Mouse (Mus musculus) left cerebral cortex, postnatal 14 days (tissue): ENCODE results near the gene Adgrl1. TPM values are rescaled to one million over a fixed set of nuclear protein-coding genes. Genes with fewer than 3 reads are reported as not detected.
A peak's percentile ranks its signal among the peaks of the same experiment; 100 is the strongest.

Experiments used
- DNase-seq, 2 experiments: peaks; one replicate each; pipeline ENCODE4 v3.0.0; 2021 to 2022; ENCODE audit warnings: low spot score in 2 of 2, mixed read lengths in 1 of 2
- intact Hi-C: fragments of 180-260 bp; cut with DNase I; formaldehyde crosslinking; loops from one replicate; pipeline ENCODE4 v1.15.1; 2025
- total RNA-seq, 2 experiments: library from RNA; stranded (reverse); gene quantifications; 2 replicates each; pipeline ENCODE4 v1.2.3; 2021

Gene Adgrl1
- total RNA-seq, 2 experiments from 2014 or later, result 457 to 482 TPM

DNA sequence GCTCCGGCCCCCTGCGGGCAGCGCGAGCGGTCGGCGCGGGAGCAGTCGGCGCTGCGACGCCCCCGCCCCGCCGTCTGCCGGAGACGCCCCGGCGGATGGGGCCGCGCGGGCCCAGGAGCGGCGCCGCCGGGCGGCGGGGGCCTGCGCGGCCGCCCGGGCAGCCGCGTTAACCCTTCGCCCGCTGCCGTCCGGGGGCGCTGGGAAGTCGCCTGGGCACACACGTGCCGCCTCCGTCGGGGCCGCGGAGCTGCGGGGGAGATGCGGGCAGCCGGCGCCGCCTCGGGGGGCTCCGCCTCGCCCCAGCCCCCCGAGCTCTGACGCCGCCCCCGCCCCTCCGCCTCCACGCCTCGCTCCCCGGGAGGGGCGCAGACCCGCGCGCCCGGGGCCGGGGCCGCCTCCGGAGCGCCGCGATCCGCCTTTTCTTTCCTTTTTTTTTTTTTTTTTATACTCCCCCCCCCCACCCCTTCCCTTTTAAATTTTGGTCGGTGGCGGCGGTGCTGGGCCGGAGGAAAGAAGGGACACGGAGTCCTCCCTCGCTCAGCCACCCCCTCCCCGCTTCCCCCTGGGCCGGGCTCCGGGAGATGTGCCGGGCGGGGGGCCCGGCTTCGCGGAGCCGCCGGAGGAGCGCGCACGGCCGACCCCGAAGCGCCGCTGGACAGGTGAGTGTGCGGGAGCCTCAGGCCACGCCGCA, 506 bp downstream of the Adgrl1 start:
- no peak for DNase-seq
- intact Hi-C loops, result no loop called here

DNA sequence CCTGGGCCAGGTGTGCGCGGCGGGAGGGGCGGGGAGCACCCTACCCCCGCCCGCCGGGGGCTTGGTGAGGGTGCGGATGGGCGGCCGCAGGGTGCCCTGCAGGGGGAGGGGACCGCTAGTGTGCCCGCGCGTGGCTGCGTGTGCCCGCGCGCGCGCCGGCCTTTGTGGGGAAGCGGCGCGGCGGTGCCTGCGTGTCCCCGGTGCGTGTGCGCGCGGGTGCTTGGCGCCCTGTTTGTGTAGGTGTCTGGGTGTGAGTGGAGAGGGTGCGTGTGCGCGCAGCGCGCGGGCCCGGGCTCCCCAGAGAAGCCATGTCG, 1.0 kb downstream of the Adgrl1 start:
- DNase-seq, result peak; percentile 82 to 86
- intact Hi-C loops, result no loop called here

DNA sequence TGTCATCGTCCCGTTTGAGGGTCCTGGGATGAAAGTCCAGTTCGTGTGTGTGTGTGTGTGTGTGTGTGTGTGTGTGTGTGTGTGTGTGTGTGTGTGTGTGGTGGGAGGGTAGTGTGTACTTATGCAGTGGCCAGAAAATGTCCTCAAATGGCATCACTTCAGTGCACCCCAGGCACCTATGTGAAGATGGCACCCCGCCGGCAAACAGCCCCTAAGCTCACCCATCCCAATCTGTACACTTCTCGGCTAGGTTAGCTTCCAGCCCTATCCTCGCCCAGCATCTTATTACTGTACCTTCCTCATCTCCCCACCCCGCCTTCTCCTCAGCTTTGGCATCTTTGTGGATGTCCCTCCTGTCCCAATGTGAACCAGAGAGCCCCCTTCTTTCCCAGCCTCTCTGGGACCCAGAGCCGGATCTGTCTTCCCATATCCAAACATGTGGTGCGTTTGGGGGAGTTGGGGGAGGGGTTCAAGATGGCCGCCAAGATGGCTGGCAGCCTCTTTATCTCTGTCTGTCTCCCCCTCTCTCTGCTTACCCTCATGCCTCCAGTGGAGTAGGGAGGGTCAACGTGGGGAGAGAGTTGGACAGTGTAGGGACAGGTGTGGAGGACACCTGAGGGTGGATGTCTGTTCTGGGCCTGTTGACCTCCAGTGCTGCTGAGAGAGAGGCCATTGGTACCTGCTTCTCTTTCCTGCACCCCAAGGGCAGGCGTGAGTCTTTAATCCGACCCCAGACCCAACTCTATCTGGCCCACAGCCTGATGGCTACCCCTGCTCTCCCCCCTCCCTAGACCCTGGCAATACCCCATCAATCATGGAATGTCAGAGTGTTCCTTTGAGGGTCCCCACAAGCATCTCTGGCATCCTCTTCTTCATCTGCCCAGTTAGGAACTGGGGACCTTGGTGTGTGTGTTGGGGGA, 1.9 kb downstream of the Adgrl1 start:
- DNase-seq, result peak in 1 of 2 experiments; percentile 63
- intact Hi-C loops, result no loop called here

DNA sequence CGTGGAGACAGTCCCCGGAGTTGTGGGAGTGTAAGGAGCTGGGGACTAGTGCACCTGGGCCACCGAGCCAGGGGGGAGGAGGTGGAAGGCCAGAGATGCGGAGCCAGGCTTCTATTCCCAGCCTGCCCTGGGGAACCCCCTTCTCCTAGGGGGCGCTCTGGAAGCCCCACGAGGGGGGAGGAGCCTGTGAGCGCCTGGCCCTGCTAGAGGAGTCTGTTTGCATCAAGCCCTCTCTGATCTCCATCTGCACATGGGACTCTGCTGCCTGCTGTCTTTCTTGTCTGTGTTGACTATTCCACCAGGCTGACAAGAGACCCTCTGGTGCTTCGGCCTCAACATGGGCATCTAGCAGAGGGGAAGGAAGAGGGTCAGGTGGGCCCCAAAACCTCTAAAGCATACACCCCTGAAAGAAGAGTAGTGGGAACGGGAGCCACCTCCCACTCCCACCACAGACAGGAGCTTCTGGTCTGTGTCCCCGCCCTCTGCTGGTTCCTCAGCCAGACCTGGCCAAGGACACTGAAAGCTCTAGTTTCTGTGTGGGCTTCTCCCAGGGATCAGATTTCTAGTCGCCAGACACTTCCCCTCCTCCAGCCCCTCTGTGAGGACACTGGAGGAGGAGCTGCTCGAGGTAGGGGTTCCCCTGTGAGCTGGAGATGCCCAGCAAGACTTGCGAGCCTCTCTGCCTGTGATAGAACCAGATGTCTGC, 3.2 kb downstream of the Adgrl1 start:
- intact Hi-C loops, result no loop called here
- no peak for DNase-seq

DNA sequence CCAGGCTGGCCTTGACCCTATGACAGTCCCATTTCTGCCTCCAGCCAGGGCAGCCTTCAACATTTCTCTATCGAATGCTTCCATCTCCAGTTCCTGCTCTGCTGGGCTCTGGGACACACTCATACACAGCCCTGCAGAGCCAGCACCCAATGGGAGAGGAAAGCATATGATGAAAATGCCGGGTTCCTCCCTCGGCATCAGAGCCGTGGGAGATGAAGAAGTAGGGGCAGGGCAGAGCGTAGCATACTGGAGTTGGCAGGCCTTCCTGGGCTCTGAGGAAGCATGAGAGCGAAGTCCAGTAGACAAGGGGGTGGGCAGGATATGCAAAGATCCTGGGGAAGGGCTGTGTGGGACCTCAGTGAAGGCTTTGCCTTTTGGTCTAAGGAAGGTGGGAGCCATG, 8.7 kb downstream of the Adgrl1 start:
- DNase-seq, result peak in 1 of 2 experiments; percentile 59
- intact Hi-C loops, result no loop called here

DNA sequence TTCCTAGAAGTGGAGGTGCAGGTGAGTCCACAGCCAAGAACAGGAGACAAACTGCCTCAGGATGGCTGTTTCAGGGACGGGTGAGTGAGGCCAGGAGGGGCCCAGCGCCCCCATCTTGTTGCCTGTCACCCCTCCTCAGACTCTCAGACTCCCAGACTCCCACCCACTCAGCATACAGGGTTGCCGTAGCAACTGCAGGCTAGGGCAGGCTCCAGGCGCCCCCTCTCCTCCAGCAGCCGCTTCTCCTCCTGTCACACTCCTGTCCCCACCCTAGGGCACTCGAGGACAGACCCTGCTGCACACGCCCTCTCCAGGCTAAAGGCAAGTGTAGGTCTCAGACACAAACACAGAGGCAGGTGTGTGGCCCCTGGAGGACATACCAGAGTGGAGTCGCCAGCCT, 9.4 kb downstream of the Adgrl1 start:
- intact Hi-C loops, result no loop called here
- peak; percentile 61 to 81 for DNase-seq

DNA sequence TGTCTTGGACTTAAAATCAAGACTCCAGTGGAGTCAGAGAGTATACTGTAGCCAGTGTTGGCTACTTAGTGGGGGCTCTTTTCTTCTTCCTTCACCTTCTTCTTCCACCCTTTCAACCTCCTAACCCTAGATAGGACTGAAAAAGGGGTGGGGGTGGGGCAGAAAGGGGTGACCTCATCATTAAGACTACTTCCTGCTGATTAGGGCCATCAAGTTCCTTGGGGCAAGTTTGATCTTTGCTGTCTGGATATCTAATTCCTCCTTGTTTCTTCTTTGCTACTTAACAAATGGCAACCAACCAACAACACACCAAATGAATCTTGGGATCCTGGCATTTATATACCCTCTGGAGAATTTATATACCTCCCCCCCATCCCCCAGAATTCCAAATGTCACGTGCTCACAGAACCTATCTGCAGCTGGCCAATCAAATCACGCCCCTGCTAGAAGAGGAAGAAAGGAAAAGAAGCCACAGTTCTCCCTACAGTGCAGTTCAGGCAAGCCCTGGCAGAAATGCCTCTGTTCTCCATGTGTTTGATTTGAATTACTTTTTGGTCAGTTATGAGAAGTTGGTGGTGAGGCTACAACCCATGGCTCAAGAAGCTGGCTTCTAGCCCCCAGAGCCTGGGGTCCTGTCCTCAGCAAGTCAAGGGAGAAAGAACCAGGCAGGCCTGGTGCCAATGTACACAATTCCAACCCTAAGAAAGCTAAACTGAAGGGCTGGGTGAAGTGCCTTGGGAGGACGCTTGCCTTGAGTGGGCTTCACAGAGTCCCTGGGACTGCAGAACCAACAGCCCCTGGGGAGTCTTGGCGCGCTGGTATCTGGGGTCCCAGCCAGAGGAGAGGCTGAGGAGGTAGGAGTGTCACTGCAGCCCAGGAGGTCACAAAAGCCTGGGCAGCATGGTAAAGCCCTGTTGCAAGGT, 12.2 kb downstream of the Adgrl1 start:
- no peak for DNase-seq
- intact Hi-C loops, result no loop called here

DNA sequence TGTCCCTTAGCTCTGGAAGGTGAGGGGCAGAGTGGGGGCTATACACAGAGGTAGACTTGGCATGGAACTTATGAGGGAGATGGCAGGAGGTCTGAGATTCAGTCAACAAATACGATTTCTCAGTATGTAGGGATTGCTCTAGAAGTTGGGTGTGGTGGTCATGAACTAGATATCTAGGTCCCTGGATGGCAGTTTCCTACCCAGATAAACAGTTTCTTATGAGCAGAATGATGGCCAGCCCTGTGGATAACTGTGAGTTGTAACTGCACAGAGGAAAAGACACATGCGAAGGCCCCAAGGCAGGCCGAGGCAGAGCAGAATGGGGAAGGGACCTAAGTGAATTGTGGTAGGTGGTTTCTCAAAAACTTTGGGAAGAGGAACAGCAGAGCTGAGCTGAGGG, 14.3 kb downstream of the Adgrl1 start:
- DNase-seq, result no peak

DNA sequence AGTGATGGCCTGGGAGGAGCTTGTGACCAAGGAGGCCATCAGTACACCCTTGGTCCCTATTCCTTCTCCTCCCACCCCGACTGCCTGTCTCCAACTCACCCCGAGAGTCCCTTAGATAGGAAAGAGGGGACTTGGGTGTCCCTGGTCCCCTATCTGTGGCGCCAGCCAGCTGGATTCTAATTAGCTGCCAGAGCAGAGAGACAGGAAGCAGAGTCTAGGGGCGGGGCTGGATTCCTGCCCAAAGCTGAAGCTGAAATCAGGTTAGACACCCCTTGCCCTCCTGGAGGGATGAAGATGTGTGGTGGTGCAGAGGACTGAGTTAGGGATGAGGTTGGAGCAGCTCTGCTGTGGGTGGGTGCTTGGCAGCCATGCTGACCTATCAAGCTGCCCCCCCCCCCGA, 15.0 kb downstream of the Adgrl1 start:
- intact Hi-C loops, result no loop called here
- DNase-seq, result peak in 1 of 2 experiments; percentile 49

More for the DNA sequence above, 14.3 kb downstream of the Adgrl1 start:
- intact Hi-C loops, result no loop called here

DNA sequence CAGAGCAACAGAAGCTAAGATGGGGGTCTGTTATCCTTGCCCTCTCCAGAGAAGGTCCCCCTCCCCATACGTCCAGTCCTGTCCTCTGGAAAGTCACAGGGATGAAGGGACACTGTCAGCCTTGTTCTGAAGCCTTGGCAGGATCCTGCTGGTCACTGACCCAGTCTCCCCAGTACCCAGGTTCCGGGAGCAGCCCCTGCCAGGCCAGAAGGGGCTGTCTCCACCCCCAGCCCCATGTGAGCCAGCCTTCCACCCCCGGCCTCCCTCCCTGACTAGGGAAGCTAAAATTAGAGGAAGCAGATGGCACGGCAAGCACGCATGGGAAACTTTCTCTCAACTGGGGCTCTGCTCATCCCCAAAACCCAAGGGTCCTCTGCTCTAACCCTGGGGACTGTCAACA, 16.1 kb downstream of the Adgrl1 start:
- intact Hi-C loops, result no loop called here

DNA sequence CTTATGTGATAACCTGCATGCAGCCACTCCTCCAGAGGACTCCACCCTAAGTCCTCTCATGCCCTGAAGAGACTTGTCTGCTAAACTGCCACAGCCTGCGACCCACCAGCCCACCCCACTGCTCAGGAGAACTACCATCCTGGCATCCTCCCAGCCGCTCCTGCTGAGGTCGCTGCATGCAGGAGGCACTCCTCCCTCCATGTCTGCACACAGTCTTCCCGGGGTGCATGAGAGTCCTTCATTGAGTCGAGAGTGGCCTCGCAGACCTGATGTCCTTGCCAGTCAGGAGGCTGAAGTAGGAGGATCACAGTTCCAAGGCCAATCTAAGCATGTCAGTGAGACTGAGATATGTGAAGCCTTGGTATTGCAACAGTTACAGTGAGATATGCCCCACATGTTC, 17.7 kb downstream of the Adgrl1 start:
- intact Hi-C loops, result no loop called here
- DNase-seq, result no peak

More for the DNA sequence above, 16.1 kb downstream of the Adgrl1 start:
- DNase-seq, result peak; percentile 67 to 72

DNA sequence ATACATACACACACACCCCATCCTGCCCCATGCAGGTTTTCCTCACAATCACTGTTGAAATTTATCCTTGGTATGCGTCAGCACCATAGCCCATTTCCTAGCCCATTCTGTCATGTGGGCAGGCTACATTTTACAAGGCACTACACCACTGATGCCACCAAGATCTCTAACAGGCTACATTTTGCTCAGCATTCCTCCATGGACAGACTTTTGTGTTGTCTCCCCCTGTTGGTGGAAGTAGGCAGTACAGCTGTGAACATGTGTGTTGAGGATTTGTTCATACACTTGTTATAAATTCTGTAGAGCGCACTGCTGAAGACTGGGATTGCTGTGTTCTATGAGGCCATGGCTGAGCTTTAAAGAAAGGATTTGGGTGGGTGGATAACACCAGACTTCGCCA, 21.7 kb downstream of the Adgrl1 start:
- peak; percentile 91 to 97 for DNase-seq
- intact Hi-C loops, result no loop called here

DNA sequence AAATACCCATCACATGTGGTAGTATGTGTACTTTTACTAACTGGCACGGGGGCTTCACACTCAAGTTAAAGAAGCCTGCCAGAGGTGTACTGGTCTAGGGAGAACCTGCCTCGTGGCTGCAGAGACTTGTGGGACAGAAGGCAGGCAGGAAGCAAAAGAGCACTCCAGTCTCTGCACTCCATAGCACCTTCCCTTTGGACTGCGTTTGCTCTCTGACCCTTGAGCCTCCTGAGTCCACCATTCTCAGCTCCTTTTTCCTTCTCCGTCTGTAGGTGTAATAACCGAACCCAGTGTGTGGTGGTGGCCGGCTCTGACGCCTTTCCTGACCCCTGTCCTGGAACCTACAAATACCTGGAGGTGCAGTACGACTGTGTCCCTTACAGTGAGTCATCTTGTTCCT, 22.8 kb downstream of the Adgrl1 start:
- no peak for DNase-seq
- intact Hi-C loops, result no loop called here

DNA sequence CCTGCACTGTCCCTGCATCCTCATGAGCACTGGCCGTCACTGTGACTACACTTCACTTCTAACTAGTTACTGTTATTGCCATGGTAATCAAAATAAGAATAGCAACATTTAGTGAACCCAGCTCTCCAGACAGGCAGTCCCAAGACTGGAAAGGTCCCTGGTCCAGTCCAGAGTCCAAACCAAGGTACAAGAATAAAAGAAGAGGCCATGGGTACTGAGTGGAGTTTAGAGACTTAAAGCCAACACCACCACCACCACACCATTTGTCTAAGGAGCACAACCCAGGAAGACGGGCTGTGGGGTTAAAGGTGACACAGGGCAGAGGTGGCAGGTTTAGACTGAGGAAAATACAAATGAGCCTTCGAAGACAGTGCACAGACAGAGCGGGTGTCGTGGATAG, 24.7 kb downstream of the Adgrl1 start:
- no peak for DNase-seq
- intact Hi-C loops, result no loop called here

DNA sequence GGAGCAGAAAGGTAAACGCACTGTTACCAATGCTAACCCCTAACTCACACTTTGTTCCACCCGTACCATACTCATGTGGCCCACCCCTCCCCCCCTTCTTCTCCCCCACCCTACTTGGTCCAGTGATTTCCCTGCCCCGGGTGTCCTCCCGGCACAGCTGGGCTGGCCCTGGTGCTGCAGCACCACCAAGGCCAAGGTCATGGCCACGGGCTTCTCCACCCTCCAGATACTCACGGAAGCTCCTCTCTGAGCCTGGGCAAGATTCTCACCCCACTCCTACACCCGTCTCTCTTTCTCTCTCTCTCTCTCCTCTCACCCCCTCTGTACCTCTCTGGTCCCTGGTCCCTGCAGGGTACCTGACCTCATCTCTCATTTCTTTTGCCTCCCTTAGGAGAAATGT, 26.4 kb downstream of the Adgrl1 start:
- no peak for DNase-seq
- intact Hi-C loops, result no loop called here

DNA sequence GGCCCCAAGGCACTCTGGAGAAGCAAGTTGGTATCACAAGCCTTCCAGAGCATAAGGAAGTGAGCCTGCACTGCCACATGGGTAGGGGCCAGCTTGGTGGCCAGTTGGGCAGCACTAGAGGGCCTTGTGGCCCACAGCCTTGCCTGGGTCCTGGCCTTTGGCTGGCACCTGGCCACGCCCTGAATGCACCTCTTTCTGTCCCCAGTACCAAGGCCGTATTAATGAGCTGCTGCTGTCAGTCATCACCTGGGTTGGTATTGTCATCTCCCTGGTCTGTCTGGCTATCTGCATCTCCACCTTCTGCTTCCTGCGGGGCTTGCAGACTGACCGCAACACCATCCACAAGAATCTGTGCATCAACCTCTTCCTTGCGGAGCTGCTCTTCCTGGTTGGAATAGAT, 34.3 kb downstream of the Adgrl1 start:
- intact Hi-C loops, result no loop called here
- DNase-seq, result no peak

DNA sequence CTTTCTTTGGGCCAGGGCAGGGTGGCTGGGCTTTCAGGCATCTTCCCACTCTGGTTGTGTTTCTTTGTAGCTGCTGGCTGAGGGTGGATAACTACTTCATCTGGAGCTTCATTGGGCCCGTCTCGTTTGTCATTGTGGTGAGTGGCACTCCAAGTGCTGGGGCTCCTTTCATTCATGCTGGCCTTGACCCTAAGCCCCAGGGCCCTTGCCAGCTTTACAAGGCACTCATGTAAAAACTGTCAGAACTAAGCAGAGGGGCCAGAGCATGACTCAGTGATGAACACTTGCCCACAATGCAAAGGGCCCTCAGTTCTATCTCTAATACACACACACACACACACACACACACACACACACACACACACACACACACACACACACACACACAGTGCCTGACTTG, 35.1 kb downstream of the Adgrl1 start:
- intact Hi-C loops, result no loop called here

DNA sequence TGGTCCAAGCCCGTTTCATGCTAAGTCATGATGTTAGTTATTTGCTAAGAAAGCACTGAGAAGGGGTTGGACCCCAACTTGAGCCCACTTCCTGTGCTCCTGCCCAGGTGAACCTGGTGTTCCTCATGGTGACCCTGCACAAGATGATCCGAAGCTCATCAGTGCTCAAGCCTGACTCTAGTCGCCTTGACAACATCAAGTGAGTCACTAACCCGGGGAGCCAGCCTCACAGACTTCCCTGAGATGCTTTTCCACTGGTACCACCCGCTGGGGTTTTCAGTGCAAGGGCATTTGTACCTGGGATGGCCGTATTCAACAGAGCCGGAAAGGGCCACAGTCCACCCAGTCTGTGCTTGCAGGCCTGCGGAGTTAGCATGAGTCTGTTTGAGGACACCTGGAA, 35.5 kb downstream of the Adgrl1 start:
- intact Hi-C loops, result no loop called here
- DNase-seq, result no peak

More for the DNA sequence above, 35.1 kb downstream of the Adgrl1 start:
- no peak for DNase-seq

DNA sequence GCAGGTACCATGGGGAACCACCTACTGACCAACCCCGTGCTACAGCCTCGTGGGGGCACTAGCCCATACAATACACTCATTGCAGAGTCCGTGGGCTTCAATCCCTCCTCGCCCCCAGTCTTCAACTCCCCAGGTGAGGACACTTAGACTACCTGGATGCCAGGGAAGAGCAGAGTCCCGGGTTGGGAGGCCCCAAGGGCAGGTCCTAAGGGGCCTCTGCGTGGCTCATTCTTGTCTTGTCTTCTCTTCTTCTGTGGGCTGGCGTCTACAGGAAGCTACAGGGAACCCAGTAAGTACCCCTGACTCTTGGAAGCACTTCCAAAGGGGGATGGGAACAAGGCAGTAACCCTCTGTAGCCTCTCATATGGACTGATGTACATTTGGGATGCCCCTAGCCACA, 37.7 kb downstream of the Adgrl1 start:
- no peak for DNase-seq
- intact Hi-C loops, result no loop called here
